Mouse (Mus musculus) ES-Bruce4 (cell line): ENCODE data around the gene Baiap2l1.

Experiments used
- CTCF ChIP-seq: IDR thresholded peaks from one replicate; pipeline ENCODE4 v1.8.1; 2011; ENCODE audit warnings: low read depth, low read length
- POLR2A ChIP-seq: IDR thresholded peaks from one replicate; pipeline ENCODE4 v1.8.1; 2011; ENCODE audit warnings: low read length; ENCODE audit not compliant: insufficient read depth

- TF ChIP-seq CTCF (no peak), POLR2A (no peak)
Measured at GRCm38 (mm10) chr5:144219306-144219705, 138.6 kb downstream of the Baiap2l1 start.
